Mouse (Mus musculus) retina, postnatal 7 days (tissue): ENCODE results near the gene Plin5.
A peak's percentile ranks its signal among the peaks of the same experiment; 100 is the strongest.

ENCODE experiments used
- DNase-seq: peaks from one replicate; pipeline ENCODE4 v3.0.0-alpha.2; 2012; ENCODE audit warnings: low read depth, low spot score

The Plin5 gene

DNA sequence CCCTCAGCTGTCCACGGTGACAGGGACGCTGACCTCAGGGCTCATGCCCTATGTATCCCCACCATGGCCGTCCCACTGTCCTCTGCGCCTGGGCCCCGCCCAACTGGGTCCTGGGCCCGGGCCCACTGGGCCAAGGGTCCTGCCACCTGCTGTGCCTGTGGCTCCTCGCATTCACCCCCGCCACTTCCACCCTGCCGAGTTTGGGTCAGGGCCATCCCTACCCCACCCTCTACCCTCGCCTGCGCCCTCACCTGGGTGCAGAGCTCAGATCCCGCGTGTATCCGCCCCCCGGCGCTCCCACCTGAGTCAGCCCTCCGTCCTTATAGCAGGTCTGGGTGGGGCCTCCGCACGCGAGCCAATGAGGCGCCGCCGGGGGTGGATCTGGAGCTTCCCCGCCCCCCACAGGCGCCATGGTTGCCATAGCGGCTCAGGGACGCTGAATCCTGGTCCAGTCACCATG lies at the start of gene Plin5:
Gene Plin5 (minus strand): TSS at position 346 of the 460 bp plus-strand sequence.
- no peak for DNase-seq

DNA sequence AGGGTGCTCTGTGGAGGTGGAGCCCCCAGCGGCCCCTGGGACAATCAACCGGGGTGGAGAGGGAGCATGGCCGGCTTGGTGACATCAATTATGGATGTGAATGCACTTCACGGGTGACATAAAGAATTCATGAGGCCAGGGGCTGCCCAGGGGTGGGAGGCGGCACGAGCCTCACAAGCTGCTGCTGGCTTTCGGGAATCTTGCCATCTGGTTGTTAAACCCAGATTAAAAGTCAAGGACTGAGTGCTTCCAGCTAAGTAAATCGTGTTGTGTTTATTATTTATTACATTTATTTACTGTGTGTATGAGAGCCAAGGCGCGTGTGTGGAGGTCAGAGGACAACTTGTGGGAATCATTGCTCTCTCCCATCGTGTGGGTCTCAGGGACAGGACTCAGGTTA lies 48.3 kb upstream of the Plin5 start:
- no peak for DNase-seq

DNA sequence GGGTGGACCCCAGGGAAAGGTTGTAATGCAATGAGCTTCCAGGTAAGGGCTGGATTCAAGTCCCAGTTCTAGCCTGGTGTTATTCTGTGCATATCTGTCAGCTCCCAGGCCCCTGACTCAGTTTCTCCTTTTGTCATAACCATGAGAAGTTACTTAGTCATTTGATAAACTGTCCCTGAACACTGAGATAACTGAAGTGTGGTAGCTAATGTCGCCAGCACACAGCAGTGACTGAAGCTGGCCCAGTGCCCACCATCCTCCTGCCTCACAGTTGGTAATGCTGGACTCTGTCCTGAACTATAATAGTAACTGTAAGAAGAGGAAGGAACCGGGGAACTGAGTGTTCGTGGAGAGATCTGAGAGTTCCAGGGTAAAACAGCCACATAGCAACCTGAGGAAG lies 47.1 kb upstream of the Plin5 start:
- DNase-seq = no peak

DNA sequence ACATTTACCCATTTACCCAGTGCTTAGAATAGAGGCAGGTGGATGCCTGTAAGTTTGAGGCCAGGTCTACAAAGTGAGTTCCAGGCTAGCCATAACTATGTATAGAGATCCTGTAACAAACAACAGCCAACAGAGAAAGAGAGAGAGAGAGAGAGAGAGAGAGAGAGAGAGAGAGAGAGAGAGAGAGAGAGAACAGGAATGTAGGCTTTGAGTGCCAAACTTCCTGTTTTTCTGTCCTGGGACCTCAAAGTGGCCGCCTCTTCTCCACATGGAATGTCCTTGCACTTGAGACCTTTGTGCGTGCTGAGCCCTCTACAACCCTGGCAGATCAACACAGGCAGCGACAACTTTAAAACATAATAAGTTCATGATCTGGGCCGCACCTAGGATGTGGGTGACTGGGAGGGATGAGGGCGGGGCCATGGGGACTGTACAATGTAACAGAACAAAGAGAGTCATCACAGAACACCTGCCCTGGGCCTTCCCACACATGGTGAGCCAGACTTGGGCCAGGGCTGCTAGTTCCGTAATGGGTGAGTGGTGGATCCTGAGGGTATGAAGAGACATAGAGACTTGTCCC lies 46.2 kb upstream of the Plin5 start:
- DNase-seq = no peak

DNA sequence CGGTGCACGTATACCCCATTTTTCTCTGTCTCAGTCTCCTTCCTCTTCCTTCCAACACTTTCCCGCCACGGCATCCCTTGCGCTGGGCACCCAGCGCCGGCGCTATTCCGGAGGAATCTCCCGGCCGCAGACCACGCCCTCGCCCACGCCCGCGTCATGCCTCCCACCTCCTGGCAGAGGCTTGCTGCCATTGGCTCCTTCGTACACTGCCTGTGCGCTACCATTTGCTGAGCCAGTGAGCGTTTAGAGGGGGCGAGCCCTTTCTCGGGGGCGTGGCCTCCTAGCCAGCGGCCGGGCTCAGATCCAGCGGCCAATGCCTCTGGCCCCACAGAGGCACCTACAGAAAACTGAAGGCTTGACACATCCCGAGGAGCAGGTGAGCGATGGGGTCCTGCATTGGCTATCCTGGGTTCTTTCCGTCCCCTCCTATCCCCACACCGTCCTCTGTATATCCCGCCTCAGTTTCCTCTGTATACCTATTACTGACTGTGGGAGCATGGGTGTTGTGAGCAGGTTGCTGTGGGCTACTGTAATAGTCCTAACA lies 44.9 kb upstream of the Plin5 start, which contains the start of gene Tnfaip8l1:
Gene Tnfaip8l1 (plus strand): TSS at position 247 of the 544 bp plus-strand sequence.
- DNase-seq = peak; percentile 79

DNA sequence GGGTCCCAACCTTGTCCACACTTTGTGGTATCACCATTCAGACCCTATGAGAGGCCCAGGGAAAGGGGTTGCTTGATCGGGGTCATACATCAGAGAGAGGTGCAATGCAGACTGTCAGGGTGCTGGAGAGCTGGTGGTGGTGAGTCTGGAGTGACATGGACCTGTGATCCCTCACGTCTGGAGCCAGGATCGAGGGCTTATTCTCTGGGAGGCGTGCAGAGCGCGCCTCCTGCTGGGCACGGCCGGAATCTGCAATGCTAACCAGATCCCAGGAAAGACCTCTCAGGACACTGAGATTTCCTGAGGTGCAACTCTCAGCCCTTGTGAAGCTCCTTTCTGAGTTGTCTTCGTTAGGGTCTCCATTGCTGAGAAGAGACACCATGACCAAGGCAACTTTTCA lies 42.3 kb upstream of the Plin5 start:
- peak; percentile 62 for DNase-seq

DNA sequence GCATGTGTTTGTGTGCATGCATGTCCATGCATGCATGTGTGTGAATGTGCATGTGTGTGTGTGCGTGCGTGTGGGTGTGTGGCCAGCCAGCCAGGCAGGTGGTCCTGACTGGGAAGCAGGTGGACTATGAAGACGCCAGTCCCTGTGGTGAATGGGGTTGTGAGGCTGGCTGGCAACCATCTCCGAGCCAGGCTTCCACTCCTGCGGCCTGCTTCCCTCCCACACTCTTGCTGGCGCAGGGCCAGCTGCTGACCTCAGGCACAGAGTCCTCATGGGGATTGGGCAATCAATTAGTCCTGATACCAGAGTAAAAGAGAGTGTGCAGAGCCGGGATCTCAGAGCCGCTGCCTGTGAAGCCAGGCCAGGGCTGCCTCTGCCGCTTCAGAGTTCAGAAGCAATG lies 36.2 kb upstream of the Plin5 start:
- DNase-seq = peak; percentile 57

DNA sequence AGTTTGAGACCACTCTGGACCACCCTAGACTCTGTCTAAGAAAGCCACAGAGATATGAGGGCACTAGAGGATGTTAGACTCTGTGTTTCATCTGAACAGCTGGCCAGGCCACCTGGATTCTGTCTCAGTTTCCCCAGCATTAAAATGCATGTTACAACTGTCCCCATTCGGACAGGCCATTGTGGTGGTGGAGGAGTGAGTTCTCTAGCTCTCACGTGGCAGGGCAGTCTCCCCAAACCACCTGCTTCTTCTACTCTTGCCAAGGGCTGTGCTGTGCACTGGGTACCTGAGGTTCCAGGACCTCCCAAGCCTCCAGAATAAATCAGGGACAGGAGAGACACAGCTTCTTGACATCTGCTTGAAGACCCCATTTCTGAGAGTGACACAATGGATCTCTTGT lies 32.5 kb upstream of the Plin5 start:
- DNase-seq = no peak

DNA sequence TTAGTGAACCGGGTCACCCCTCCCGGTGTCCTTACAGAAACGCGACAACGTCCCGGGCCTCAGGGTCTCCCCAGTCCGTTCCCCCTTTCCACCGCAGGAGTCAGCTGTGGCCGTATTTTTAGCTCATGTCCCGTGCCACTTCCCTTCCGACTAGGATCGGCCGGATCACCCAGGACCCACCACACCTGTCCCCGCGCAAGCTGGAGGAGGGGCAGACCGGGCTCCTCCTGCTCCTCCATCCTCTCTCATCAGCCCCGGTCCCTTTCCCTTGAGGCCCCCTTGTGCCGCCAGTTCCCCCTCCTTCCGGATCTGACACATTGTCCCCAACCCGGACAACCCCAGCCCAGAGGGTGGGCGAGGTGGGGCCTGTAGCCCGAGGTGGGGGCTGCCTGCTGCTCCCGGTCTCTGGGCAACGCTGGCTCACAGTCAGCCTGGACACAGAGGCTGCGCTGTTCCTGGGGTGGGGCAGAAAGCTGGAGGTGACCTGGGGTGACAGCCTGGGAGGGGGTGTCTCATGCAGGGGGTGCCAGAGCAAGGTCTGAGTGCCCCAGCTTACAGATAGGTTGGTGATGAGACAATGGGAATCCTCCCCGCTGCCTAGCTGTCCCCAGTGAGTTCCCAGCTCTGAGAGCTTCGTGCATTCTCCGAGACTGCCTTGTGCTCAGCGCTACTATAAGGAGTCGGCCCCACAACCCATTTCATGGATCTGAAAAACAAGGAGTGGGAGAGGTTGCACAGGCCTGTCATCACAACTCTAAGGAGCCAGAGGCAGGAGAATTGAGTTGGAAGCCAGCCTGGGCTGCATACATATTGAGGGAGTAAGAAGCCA lies 31.6 kb upstream of the Plin5 start:
- no peak for DNase-seq

DNA sequence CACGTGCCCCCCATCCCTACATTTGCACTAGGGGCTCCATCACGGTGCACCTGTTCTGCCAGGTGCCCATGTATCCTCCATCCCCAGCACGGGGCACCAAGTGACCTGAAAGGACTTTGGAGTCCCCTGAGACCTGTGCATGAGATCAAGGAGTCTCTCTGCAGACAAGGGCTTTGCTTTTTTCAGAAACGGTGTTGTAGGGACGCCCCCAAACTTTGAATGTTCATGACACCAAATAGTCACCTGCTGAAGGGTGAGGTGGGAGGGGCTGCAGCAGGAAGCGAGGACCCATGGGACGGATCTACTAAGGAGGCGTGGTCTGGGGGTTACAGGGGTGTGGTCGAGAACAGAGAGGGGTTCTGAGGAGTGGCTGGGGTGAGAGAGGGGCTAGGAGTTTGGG lies 30.9 kb upstream of the Plin5 start:
- no peak for DNase-seq

DNA sequence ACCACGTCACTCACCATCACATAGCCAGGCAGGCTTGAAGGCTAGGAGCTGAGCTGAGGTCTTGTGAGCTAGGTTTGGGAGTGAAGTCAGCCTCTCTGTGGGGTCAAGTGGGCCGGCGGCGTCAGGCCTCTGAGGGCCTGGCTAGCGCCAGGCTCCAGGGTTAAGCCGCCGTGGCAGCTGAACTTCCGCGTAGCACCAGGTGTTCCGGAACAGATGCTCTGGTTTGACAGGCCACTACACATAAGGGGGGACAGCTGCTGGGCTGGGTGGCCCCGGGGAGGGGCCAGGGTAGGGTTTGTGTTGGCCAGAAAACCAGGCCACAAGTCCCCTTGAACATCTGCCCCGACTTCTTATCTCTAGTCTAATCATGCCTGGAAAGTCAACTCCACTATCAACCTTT lies 30.0 kb upstream of the Plin5 start:
- DNase-seq = no peak

DNA sequence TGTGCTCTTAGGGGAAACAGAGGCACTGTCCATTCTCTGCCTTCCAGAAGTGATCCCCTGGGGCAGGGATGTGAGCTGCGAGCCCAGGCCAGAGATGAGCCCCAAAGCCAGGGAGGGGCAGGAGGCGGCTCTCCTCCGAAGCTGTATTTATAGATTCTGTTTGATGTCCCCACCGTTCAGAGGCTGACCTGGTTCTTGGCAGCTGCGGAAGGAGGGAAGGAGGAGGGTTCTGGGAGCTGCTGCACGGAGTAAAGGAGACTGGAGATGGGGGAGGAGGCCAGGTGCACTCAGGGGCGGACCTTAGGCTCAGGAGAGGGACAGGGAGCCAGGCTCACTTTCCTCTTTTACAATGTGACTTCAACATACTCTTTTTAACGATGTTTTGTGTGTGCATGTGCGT lies 28.7 kb upstream of the Plin5 start:
- no peak for DNase-seq

DNA sequence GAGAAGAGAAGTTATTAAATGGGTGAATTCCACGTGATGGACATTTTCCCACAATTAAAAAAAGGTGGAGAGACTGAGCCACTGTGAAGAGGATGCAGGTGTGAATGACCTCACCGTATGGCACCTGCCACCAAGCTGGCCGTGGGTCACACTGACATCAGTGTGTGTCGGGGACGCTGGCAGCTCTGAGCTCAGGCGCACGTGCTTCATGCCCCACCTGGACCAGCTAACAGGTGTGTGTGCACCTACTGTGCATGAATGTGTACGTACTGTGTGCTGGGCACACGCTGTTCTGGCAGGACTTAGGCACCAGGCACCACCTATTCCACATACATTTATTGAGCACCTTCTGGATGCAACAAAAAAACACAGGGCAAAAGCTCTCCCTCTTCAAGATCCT lies 27.1 kb upstream of the Plin5 start:
- DNase-seq = no peak

DNA sequence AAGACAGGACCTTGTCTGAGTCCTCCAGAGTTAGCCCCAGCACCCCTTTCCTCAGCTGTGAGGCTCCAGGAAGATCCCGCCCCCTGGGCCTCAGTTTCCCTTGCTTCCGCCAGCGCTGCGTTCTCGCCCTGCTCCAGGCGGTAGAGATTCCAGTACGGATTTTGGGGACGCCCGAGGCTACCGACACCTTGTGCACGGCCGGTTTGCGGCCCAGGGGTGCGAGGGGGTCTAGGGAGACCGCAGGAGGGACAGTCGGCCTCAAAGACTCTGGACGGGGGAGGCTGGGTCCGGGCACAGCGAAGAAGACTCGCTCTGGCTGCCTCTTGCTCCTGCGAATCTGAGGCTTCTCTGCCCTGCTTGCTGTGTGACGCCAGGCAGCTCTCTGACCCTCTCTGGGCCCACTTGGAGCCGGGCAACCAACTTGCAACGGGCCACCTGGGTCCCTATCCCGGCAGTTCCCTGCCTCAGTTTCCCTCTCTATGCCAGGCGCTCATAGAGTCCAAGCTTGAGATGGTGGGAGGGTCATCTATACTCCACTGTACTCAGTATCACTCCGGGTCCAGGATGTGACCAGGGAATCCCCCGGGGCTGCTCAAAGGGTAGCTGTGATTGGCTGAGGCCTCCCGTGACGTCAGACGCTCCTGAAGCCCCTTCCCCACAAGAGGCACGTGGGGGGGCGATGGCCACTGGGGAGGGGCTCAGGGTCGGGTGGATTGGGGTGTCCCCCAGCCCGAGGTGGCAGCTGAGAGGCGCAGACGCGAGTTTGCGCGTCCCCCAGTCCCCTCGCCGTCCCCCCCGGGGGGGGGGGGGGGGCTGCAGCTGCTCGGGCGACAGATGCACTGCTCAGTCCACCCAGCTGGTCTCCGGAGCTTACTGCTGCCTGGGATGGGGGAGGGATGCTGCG lies 24.6 kb upstream of the Plin5 start:
- no peak for DNase-seq

DNA sequence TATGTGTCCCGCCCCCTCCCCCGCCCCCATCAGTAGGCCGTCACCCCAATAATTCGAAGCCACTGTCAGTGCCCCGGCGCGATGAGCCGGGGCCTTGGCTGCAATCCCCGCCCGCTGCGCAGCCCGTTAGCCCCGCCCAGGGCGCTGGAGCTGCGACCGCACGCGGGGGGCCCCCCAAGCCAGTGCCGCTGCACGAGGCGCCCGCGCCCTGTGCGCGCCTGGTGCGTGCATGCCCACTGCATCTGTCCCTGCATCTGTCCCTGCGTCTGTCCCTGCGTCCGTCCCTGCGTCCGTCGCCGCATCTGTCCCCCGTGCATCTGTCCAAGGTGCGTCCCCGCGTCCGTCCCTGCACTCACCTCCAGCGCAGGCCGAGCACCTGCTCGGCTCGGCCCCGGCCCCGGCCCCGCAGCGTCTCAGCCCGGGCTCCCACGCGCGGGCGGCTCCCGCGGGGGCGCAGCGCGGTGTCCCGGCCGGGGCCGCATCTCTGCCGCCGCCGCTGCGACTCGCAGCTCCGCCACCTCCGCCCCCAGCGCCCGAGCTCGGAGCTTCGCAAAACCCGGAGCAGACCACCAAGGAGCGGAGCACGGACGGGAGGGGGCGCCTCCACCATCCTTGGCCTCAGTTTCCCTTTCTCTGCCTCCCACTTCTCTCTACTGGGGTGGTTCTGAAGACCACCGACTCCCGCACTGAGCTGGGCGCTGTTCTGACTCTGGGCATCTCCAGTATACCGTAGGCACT lies 22.6 kb upstream of the Plin5 start, which contains the start of gene Sema6b:
Gene Sema6b (minus strand): TSS at position 486 of the 738 bp plus-strand sequence.
- no peak for DNase-seq

DNA sequence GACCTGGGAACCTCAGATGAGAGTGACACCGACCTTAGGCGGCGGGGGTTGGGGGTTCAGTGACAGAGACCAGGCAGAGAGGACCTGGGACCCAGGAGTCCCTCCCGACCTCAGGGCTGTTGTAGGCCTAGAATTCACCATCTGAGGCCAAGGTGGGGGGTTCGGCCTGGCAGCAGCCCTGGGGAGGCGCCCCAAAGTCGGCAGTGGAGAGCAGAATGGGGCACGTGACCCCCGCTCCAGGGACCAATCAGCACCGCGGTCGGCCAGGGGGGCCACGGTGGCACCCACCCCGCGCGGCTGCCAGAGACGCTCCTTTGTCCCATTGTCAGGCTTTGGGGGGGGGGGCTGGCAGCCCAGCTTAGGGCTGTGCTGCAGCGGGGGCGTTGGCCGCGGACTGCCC lies 22.0 kb upstream of the Plin5 start:
- DNase-seq = no peak

DNA sequence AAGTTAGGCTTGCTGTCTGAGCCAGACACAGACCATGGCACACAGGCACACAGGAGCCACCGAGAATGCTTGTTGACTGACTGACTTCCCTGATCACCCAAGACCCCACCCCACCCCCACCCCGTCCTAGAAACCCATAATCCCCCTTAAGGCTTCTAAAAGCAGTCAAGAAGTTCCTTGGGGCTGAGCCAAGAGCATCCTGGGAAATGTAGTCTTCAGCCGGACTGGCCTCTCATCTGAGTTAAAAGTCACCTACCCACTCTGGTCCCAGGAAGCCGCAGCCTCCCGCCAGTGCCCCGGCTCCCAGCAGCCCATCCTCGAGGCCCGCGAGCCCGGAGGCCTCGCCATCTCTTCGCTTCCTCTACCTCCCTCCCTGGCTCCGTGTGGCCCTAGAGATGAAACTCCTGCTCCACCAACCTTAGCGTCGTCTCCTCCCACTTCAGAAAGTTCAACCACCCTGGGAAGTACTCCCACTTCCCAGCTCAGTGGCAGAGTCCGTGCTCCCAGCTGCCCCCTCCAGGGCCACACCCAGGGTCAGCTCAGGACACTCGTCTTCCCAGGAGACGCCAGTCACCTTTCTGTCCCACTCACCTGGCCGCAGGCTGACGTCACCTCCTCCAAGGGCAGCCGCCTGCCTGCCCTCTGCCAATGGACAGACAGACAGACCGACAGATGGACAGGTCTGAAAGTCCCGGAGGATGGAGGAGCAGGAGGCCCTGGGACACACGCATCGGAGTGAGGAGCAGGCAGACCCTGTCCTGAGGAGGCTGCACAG lies 20.6 kb upstream of the Plin5 start:
- no peak for DNase-seq

DNA sequence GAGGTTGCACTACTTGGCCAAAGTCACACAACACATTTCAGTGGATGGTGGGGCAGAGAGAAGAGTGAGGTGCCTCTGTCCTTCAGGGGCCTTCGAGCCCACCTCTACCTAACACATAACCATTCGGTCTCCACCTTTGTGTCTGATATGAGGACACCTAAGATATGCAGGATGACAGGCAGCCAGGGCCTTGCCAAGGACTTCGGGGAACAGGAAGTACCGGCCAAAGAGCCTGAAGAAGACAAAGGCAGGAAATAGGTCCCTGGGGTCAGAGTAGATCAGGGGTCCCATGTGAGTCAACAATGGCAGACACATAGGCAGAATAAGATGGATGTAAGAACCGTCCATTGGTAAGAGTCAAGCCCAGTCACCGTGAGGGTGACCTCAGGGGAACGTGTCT lies 19.2 kb upstream of the Plin5 start:
- DNase-seq = no peak

DNA sequence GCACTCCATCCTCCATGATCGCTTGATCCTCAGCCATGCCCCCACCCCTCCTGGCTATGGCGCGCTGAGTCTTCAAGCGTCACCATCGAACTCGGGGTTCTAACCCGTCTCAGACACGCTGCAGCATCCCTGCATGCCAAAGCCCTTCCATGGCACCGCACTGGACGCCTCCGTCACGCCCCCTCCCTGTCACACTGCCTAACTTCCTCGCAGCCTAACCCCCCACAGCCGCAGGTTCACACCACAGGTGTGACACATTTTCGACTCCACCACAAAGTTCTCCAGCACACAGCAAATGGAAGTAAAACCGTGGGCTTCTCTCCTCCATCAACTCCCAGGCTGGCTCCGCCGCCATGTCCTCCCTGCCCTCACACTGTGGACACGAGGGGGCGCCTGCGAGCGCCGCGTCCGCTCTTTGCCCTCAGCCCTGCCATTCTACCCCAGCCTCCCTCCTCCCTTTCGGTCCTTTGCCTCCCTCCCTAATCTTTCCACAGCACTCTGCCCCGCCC lies 17.1 kb upstream of the Plin5 start:
- no peak for DNase-seq
